Mouse (Mus musculus): Measurements from ENCODE around the gene Sirt2. TPM values are rescaled to one million over a fixed set of nuclear protein-coding genes. Genes with fewer than 3 reads are reported as not detected.

Gene Sirt2
- polyA plus RNA-seq, 1 experiment from 2014 or later: 57.7 TPM

- peak overlapping the region in 1 of 2 experiments; percentile 13; a peak in 1 of 4 replicates for H3K4me3 ChIP-seq (ENCODE audit: control insufficient read depth in 1 of 2, insufficient read depth in 1 of 2, low read depth in 1 of 2, low read length in 2 of 2)
- no peaks in the 10 kb centered on the region for H3K9me3 ChIP-seq (ENCODE audit: control insufficient read depth, low read length)
- H3K4me2 ChIP-seq (ENCODE audit: low read length): peak overlapping the region; percentile 55
- H3K27me3 ChIP-seq (ENCODE audit: control insufficient read depth, insufficient read depth, low read length): no peaks in the 10 kb centered on the region
- no peak for ATAC-seq (ENCODE audit: insufficient number of reproducible peaks, insufficient read depth, low FRiP score, low read depth)
- no peaks in the 10 kb centered on the region for H3K36me3 ChIP-seq (ENCODE audit: control insufficient read depth, insufficient read depth, low read length)
- H3K9ac ChIP-seq (ENCODE audit: low read length): 0 out of 2 replicates have a peak overlapping the region, but pooled peaks have one; percentile 64
- WGBS: 57% methylated on average over 15 of the region's 15 CpGs
- peak overlapping the region; percentile 25 to 51; a peak in 2 of 4 replicates for H3K27ac ChIP-seq (replicated peaks in 1 of 2; ENCODE audit: control insufficient read depth in 1 of 2, insufficient read depth in 1 of 2, low read depth in 2 of 2, low read length in 2 of 2)
- H3K4me1 ChIP-seq (ENCODE audit: control insufficient read depth in 2 of 2, insufficient read depth in 2 of 2, low read length in 2 of 2): peaks cover 3 to 9% of the 10 kb centered on the region in 2 experiments; a peak in 3 of 4 replicates
These were observed 29.3 kb downstream of the Sirt2 start for GRCm38 (mm10) chr7:28795832-28796231.

GRCm38 (mm10) chr7:28796562-28796975, 30.0 kb downstream of the Sirt2 start:
- Histone ChIP-seq H3K36me3 (ENCODE audit: control insufficient read depth, insufficient read depth, low read length) (no peaks in the 10 kb centered on the region), H3K4me3 (ENCODE audit: control insufficient read depth in 1 of 2, insufficient read depth in 1 of 2, low read depth in 1 of 2, low read length in 2 of 2) (peak overlapping the region; percentile 13 to 22; a peak in 3 of 4 replicates), H3K4me2 (ENCODE audit: low read length) (peak overlapping the region; percentile 55), H3K4me1 (ENCODE audit: control insufficient read depth in 2 of 2, insufficient read depth in 2 of 2, low read length in 2 of 2) (peaks cover 6 to 11% of the 10 kb centered on the region in 2 experiments; a peak in 3 of 4 replicates), H3K9ac (ENCODE audit: low read length) (peak overlapping the region; percentile 64), H3K27me3 (ENCODE audit: control insufficient read depth, insufficient read depth, low read length) (no peaks in the 10 kb centered on the region), H3K27ac (replicated peaks in 1 of 2; ENCODE audit: control insufficient read depth in 1 of 2, insufficient read depth in 1 of 2, low read depth in 2 of 2, low read length in 2 of 2) (peak overlapping the region; percentile 12 to 51; a peak in 3 of 4 replicates), H3K9me3 (ENCODE audit: control insufficient read depth, low read length) (no peaks in the 10 kb centered on the region)
- WGBS: 14% methylated on average over 32 of the region's 32 CpGs
- peak; percentile 59 for ATAC-seq (ENCODE audit: insufficient number of reproducible peaks, insufficient read depth, low FRiP score, low read depth)

DNA sequence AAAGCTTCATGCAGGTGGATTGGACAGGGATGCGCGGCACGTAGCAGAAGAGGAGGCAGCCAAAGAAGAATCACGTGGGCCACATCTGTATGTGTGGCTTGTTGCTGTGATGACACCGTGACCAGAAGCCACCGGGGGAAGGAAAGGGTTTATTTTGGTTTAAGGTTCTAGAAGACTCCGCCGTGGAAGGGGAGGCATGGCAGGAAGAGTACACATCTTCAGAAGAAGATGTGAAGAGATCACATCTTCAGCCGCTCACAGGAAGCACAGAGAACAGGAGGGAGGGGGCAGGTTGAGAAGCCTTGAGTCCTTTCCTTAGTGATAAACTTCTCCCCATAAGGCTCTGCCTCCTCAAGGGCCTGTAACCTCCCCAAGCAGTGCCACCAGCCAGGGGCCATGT, 33.5 kb downstream of the Sirt2 start:
- Histone ChIP-seq H3K9me3 (ENCODE audit: control insufficient read depth, low read length) (no peaks in the 10 kb centered on the region), H3K27ac (replicated peaks in 1 of 2; ENCODE audit: control insufficient read depth in 1 of 2, insufficient read depth in 1 of 2, low read depth in 2 of 2, low read length in 2 of 2) (no peak overlapping the region), H3K36me3 (ENCODE audit: control insufficient read depth, insufficient read depth, low read length) (no peaks in the 10 kb centered on the region), H3K27me3 (ENCODE audit: control insufficient read depth, insufficient read depth, low read length) (no peaks in the 10 kb centered on the region), H3K4me2 (ENCODE audit: low read length) (no peak overlapping the region), H3K4me3 (ENCODE audit: control insufficient read depth in 1 of 2, insufficient read depth in 1 of 2, low read depth in 1 of 2, low read length in 2 of 2) (no peak overlapping the region), H3K4me1 (ENCODE audit: control insufficient read depth in 2 of 2, insufficient read depth in 2 of 2, low read length in 2 of 2) (peaks cover 24 to 34% of the 10 kb centered on the region in 2 experiments), H3K9ac (ENCODE audit: low read length) (no peak overlapping the region)
- no peak for ATAC-seq (ENCODE audit: insufficient number of reproducible peaks, insufficient read depth, low FRiP score, low read depth)
- WGBS: 91% methylated on average over 9 of the region's 9 CpGs

- H3K4me1 ChIP-seq (ENCODE audit: control insufficient read depth in 2 of 2, insufficient read depth in 2 of 2, low read length in 2 of 2): peaks cover 19 to 34% of the 10 kb centered on the region in 2 experiments
- no peak for ATAC-seq (ENCODE audit: insufficient number of reproducible peaks, insufficient read depth, low FRiP score, low read depth)
- WGBS: 73% methylated on average over 3 of the region's 3 CpGs
- H3K27me3 ChIP-seq (ENCODE audit: control insufficient read depth, insufficient read depth, low read length): no peaks in the 10 kb centered on the region
- no peaks in the 10 kb centered on the region for H3K9me3 ChIP-seq (ENCODE audit: control insufficient read depth, low read length)
- peak overlapping the region; percentile 90 to 93 for H3K27ac ChIP-seq (replicated peaks in 1 of 2; ENCODE audit: control insufficient read depth in 1 of 2, insufficient read depth in 1 of 2, low read depth in 2 of 2, low read length in 2 of 2)
- H3K4me2 ChIP-seq (ENCODE audit: low read length): no peak overlapping the region
- H3K36me3 ChIP-seq (ENCODE audit: control insufficient read depth, insufficient read depth, low read length): no peaks in the 10 kb centered on the region
- no peak overlapping the region for H3K9ac ChIP-seq (ENCODE audit: low read length)
- H3K4me3 ChIP-seq (ENCODE audit: control insufficient read depth in 1 of 2, insufficient read depth in 1 of 2, low read depth in 1 of 2, low read length in 2 of 2): no peak overlapping the region
These were observed 34.9 kb downstream of the Sirt2 start for GRCm38 (mm10) chr7:28801451-28801850.

GRCm38 (mm10) chr7:28801901-28802670, 35.6 kb downstream of the Sirt2 start:
- H3K4me3 ChIP-seq (ENCODE audit: control insufficient read depth in 1 of 2, insufficient read depth in 1 of 2, low read depth in 1 of 2, low read length in 2 of 2): no peak overlapping the region
- ATAC-seq (ENCODE audit: insufficient number of reproducible peaks, insufficient read depth, low FRiP score, low read depth): no peak
- H3K27me3 ChIP-seq (ENCODE audit: control insufficient read depth, insufficient read depth, low read length): no peaks in the 10 kb centered on the region
- 31% methylated on average over 10 of the region's 10 CpGs for WGBS
- H3K36me3 ChIP-seq (ENCODE audit: control insufficient read depth, insufficient read depth, low read length): no peaks in the 10 kb centered on the region
- H3K27ac ChIP-seq (replicated peaks in 1 of 2; ENCODE audit: control insufficient read depth in 1 of 2, insufficient read depth in 1 of 2, low read depth in 2 of 2, low read length in 2 of 2): peak overlapping the region; percentile 90 to 93
- peak overlapping the region; percentile 47; the same call in 1 of the 2 replicates for H3K9ac ChIP-seq (ENCODE audit: low read length)
- H3K9me3 ChIP-seq (ENCODE audit: control insufficient read depth, low read length): no peaks in the 10 kb centered on the region
- peak overlapping the region; percentile 40 for H3K4me2 ChIP-seq (ENCODE audit: low read length)
- peaks cover 14 to 31% of the 10 kb centered on the region in 2 experiments for H3K4me1 ChIP-seq (ENCODE audit: control insufficient read depth in 2 of 2, insufficient read depth in 2 of 2, low read length in 2 of 2)

DNA sequence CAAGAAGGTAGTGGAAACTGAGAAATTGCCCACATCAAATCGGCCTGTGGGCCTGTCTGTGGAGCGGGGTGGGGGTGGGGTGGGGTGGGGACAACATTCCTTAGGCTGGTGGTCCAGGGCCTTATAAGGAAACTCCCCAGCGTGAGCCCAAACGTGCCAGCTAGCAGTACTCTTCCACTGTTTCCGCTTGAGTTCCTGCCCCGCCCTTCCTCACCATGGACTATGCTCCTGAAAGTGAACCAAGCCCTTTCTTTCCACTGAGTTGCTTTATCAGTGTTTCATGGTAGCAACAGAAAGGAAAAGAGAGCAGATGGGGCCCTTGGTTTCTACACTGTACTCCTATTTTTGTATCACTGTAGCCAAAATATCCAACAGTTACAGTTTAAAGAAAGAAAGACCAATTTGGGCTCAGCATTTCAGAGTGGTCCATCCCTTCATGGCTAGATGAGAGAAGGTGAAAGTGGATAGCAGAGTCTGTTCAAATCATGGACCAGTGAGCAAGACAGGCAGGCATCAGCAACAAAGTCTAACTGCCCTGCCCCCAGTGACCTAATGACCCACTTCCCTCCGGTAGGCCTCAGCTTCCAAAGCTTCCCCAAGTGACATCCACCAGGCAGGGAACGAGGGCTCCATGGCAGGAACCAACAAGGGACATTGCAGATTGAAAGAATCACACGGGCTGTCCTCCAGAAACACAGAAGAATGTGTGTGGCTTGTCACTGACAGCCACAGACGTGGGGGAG, 36.5 kb downstream of the Sirt2 start:
- no peak overlapping the region for H3K4me3 ChIP-seq (ENCODE audit: control insufficient read depth in 1 of 2, insufficient read depth in 1 of 2, low read depth in 1 of 2, low read length in 2 of 2)
- ATAC-seq (ENCODE audit: insufficient number of reproducible peaks, insufficient read depth, low FRiP score, low read depth): peak; percentile 58; the same call in 1 of the 2 replicates

GRCm38 (mm10) chr7:28803756-28804155, 37.2 kb downstream of the Sirt2 start:
- H3K4me3 ChIP-seq (ENCODE audit: control insufficient read depth in 1 of 2, insufficient read depth in 1 of 2, low read depth in 1 of 2, low read length in 2 of 2): no peak overlapping the region
- no peak for ATAC-seq (ENCODE audit: insufficient number of reproducible peaks, insufficient read depth, low FRiP score, low read depth)
- peak overlapping the region; percentile 87 to 93 for H3K27ac ChIP-seq (replicated peaks in 1 of 2; ENCODE audit: control insufficient read depth in 1 of 2, insufficient read depth in 1 of 2, low read depth in 2 of 2, low read length in 2 of 2)
- WGBS: 39% methylated on average over 4 of the region's 4 CpGs
- H3K4me1 ChIP-seq (ENCODE audit: control insufficient read depth in 2 of 2, insufficient read depth in 2 of 2, low read length in 2 of 2): peaks cover 22 to 39% of the 10 kb centered on the region in 2 experiments
- H3K4me2 ChIP-seq (ENCODE audit: low read length): no peak overlapping the region
- H3K36me3 ChIP-seq (ENCODE audit: control insufficient read depth, insufficient read depth, low read length): no peaks in the 10 kb centered on the region
- no peaks in the 10 kb centered on the region for H3K9me3 ChIP-seq (ENCODE audit: control insufficient read depth, low read length)
- no peak overlapping the region for H3K9ac ChIP-seq (ENCODE audit: low read length)
- H3K27me3 ChIP-seq (ENCODE audit: control insufficient read depth, insufficient read depth, low read length): no peaks in the 10 kb centered on the region

More for the DNA sequence above, 36.5 kb downstream of the Sirt2 start:
- Histone ChIP-seq H3K27ac (replicated peaks in 1 of 2; ENCODE audit: control insufficient read depth in 1 of 2, insufficient read depth in 1 of 2, low read depth in 2 of 2, low read length in 2 of 2) (peak overlapping the region; percentile 90 to 93), H3K36me3 (ENCODE audit: control insufficient read depth, insufficient read depth, low read length) (no peaks in the 10 kb centered on the region), H3K4me2 (ENCODE audit: low read length) (peak overlapping the region; percentile 40), H3K4me1 (ENCODE audit: control insufficient read depth in 2 of 2, insufficient read depth in 2 of 2, low read length in 2 of 2) (peaks cover 20 to 36% of the 10 kb centered on the region in 2 experiments), H3K9ac (ENCODE audit: low read length) (peak overlapping the region; percentile 47; the same call in 1 of the 2 replicates), H3K9me3 (ENCODE audit: control insufficient read depth, low read length) (no peaks in the 10 kb centered on the region), H3K27me3 (ENCODE audit: control insufficient read depth, insufficient read depth, low read length) (no peaks in the 10 kb centered on the region)
- 8% methylated on average over 10 of the region's 10 CpGs for whole genome bisulfite sequencing

All from heart, embryonic 14.5 days (tissue).